Mouse (Mus musculus): ENCODE data around the gene D630003M21Rik.

DNA sequence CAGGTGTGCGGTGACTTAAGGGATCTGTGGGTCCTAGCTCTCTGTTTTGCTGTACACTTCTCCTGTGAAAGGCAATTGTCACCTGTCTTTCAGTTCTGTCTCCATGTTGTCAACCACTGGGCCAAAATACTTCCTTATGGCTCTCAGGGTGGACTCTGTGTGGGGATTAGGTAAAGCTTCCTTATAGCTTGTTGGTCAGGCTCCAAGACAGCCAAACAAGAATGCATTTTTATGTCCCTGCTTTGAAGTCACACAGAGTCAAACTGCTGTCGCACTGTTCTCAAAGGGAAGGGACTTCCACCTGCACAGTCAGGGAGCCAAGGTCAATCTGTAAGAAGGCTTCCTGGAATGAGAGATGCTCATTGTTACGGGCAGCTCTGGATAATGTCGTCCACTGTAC lies 50.9 kb downstream of the D630003M21Rik start:
- no peak for TF ChIP-seq POLR2A (IDR thresholded peaks at IDR 0.05; ENCODE audit: borderline replicate concordance, control insufficient read depth, low read depth, low read length)
- no peak for TF ChIP-seq CTCF (IDR thresholded peaks at IDR 0.05; ENCODE audit: control insufficient read depth, insufficient read depth, low read length)

Data from bone marrow, adult 2 months (tissue).